Mouse (Mus musculus) mesoderm, embryonic 11.5 days (tissue): ENCODE measurements at regions not wholly inside any gene's neighbourhood (a gene's known extent, or its start where the extent isn't known, plus 50 kb on each side); places are given as distances from the start of the nearest gene placed in this dataset.
A peak's percentile ranks its signal among the peaks of the same experiment; 100 is the strongest.
"Not testable (repeated sequence)": the region's sequence is repeated elsewhere in the genome, so short reads cannot be mapped to it uniquely, and the experiment has no call there.

ENCODE experiments used
- DNase-seq: peaks from one replicate; pipeline ENCODE4 v3.0.0-alpha.2; 2012; ENCODE audit warnings: low read depth, low spot score

DNA sequence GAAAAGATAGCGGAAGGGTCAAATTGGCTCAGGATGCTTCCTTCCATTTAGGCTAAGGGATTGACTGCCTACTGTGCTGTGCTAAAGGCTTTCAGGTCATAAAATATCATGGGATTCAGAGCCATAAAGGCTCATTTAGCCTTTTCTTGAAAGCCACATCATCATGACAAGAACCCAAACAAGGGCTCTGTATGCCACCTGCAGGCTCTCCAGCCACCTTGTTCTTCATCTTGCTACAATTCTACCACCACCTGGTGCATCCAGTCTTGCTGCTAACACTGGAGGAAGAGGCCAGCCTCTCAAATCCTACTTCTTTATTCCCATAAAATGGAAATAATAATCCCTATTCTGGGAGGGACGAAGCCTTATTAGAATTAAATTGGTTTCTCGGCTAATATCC, 155.9 kb upstream of the Gm12728 start:
- no peak for DNase-seq

DNA sequence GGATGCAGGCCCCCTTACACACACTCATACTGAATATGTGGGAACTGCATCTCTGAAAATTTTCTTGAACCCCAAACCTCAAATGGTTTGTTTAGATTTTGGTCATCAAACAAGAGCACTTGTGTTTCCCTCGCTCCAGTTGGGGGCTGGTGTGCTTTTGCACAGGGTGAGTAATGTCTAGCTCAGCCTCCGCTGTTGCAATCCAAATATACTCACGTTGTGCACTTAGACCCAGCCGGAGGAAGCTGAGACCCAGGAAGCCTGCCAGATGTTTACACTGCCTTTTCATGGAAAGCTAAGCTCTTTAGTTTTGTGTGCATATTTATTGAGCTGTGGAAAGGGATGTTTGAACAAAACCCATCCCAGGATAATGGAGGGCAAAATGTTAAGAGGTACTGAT, 148.9 kb upstream of the Gm12728 start:
- DNase-seq = no peak

DNA sequence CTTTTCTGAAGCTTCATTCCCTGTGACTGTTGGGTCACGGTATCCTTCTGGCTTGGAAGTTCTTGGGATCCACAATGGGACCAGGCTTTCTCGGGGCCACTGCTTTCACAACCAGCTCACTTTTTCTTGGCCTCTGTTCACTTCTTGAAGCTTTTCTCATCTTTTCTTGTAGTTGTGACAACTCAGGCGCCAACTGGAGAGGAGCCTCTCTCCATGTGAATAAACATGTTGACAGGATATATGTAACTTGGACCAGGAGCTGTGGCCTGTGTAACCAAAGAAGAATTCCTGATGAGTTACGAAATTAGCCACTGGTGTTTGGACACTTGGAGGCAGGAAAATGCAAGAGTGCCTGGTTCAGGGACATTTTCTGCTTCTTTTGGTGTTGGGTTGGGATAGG, 148.1 kb upstream of the Gm12728 start:
- DNase-seq = no peak

DNA sequence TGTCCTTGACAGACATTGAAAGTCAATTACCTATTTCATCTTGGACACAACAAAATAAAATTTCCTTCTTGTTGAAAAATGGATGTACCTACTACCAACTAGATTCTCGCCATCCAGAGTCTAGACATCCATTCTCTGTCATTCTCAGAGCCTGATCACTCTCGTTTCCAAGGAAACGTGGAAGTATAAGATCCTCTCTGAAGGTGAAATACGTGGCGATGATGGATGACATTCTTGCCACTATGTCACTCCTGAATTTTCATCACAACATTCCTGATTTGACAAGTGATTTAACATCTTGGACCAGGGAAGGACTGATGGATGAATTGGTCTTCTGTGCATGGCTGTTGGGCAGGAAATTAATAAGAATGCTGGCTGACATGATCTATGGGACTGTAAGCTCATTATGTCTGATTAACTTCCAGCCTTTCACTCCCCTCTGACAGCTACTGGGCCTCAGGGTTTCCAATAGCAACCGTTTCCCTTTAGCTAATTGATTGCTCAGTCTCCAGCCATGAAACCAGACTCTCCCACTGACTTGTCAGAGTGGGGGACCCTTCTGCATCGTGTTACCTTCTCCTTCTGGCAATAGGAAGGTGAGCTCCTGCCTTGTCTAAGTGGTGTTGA, 140.7 kb upstream of the Gm12728 start:
- peak; percentile 71 for DNase-seq

DNA sequence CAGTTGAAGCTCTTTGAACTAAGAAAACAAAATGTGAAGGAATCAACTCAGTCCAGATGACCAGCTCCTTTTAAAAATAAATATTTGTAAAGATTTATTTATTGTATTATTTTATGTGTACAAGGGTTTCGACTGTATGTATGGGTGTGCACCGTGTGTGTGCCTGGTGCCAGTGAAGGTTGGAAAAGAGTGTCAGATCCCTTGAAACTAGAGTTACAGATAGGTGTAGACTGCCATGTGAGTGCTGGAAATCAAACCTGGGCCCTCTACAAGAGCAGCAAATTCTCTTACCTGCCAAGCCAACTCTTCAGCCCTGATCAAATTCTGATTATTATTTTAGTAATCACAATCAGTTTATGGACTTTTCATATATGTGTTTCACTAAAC, 140.2 kb upstream of the Gm12728 start:
- DNase-seq = no peak

DNA sequence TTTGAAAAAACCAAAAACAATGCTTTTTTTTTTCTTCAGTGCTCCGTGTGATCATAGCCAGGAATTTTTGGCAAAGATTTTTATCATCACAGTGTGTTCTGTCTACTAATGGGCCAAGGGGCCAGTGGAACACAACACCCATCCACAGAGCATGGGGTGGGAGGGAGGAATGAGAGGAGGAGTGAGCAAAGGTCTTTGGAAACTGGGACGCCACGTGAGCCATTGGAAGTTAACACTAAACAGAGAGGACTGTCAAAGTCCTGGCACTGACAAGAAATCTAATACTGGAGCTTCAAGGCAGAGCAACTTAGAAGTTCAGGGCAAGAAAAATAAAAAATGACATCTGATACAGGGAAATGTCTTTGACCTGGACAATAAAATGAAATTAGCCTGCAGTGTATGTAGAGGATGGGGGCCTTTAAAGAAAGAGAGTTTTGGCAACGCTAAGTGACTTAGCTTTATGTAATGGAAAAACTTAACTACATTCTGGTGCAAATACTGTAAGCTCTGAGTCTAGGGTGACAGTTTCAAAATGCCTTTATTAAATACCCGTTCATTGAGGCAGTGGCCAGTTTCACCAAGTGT, 133.5 kb upstream of the Gm12728 start:
- no peak for DNase-seq

DNA sequence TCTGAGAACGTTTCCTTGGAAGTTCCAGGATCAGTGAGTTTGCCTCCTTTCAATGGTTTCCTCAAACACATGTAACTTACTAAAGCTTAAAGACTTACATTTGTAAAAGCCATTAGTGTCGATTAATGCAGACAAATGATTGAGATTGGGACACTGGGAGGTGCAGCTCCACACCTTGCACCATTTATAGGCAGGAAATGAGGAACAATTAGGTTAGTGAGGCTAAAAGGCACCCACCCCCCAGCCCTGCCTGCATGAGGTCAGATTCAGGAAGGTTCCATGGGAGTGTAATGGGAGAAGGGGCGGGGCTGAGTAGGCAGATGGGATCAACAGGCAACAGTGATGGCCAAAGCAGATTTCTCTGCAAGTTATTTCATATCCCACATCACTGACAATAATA, 131.1 kb upstream of the Gm12728 start:
- DNase-seq = peak; percentile 17

DNA sequence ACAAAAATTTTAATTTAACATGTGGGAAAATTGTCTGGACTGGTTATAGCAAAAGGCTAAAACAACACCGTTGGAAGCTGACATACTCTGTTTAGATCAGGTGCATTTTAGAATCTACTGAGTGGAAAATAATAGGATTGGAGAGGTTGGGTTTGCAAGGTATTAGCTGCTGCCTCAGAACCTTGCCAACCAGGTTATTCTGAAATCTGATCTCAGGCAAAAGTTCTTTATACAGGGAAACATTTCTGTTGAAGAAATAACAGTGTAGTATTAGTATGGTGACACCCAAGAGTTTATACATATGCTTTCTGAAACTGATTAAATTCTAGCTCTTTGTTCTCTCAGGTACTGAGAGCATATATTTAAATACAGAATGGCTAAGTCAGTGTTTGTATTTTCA, 113.0 kb upstream of the Gm12728 start:
- no peak for DNase-seq

DNA sequence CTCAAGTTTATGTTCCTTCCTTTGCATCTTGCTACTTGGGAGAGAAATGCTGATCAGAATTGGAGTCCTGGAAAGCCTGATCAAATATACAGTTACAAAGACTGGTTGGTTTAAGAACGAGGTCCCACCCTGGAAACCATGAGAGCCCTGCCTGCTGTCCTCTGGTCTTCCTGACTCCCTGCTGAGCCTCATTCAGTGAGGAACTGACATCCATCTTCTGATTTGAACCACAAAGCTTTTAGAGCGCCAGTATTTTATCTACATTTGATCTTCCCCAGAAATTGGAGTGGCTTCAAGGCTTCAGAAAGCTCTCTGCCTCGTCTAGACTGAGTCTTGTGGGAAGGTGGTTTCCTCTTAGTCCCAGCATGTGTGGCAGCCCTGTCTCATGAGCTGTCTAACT, 99.0 kb upstream of the Gm12728 start:
- DNase-seq = no peak

DNA sequence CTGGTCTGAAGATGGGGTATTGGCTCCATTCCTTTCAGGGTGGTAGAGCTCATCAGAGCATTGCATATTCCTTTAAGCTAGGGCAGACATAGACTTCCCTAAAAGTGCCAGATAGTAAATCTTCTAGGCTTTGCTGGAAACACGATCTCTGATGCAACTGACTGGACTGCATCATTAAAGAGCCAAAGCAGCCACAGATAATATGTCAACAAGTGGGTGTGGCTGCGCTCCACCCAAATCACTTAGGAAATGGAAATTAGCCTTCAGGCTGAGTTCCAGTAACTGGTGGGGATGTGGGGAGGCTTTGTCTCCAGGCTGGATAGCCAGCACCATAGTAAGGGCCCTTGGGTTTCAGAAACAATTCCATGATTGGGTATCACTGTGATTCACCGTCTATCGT, 97.3 kb upstream of the Gm12728 start:
- no peak for DNase-seq

DNA sequence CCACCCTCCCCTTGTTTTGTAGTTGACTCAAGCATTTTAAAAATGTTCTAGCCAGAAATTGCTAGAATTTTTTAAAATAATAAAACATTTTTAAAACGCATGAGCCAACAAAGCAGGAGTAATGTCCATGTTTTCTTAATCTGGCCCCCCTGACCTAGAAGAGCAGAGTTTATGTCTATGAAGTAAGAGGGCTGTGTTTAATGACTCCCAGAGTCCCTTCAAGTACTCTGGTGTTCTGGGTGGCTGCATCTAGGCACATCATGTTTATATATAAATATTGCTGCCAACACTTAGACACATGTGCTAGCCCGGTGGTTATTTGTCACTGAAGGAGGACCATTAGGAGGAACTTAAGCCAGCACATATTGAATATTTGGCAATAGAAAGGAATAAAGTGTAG, 93.8 kb upstream of the Gm12728 start:
- no peak for DNase-seq

DNA sequence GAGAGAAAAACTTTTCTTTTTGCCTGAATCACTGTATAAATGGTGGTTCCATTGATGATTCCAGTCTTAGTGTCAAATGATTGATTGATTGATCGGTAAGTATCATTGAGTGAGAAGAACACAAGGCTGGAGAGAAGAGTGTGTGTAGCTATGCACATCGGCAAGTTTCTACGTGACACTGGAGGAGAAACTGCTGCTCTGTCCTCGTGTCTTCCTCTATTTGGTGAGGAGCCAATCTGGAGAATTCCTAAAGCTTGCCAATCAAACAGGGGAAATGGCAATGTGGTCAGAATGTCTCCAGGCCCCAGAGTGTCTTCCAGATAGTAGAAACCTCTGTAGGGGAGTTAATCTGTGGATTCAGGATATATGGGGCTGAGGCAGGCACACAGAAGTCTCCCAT, 92.5 kb upstream of the Gm12728 start:
- no peak for DNase-seq

DNA sequence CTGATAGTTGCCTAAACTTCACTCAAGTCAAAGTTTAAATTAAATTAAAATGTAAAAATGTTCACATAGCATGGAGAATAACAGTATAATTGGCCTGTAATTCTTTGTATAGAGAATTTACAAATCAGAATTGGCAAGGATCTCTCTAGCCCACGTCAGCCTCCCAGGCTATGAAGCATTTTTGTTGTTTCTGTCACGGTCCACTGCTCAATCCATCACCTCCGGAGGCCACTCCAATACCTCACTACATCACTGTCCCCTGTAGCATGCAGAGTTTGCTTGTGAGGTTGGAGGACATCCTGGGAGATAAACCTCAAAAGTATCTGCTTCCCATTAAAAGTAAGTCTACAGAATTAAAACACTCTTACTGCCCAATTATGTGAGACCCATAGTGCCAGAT, 87.6 kb upstream of the Gm12728 start:
- DNase-seq = no peak

DNA sequence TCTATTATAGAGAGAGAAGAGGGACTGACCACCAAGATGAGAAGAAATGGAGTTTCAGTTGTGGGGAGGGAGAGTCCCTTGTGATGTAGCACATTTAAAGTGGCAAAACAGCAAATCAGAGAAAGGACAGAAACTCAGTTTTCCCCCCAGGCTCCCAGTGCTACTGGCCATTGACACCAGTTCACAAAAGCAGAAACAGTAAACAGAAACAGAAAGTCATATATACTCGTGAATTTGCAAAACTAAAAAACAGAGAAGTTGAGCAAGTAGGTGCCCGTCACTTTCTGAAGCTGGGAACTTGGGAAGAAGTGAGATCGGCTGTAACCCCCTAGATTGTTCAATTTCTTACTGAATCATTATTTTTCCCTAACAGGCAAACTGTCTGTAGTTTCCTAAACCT, 86.3 kb upstream of the Gm12728 start:
- DNase-seq = no peak

DNA sequence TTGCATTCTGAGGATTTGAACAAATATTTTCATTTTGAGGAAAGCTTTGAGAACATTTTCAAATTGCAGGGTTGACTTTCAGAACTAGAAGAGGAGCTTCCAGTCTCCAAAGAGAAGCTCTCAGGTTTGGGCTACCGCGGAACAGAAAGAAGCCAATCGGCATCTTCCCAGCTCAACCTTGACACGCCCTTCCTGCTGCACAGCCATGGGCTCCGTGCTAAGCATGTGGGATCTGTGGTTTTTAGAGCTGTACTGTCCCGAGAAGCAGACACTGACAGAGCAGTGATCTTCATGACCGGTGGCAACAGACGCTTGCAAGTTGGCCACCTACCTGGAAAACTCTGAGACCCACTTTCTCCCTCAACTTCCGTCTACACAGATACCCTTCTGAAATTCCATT, 85.4 kb upstream of the Gm12728 start:
- DNase-seq = no peak

DNA sequence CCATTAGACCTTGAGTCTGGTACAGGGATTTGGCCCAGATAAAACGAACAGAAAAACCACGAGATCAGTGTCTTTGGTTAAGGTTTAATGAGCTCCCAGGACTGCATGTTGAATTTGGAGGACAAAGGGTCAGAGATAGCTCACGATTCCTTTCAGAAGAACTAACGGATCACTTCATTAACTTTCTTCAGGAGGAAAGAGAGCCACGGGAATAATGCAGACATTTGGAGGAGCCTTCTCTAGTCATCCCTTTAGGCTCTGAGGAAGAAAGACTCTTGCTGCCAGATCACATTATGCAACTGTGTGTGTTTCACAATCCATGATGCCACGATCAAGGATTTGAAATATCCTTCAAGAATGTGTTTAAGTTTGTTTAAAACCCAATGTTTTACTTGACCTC, 83.7 kb upstream of the Gm12728 start:
- no peak for DNase-seq

DNA sequence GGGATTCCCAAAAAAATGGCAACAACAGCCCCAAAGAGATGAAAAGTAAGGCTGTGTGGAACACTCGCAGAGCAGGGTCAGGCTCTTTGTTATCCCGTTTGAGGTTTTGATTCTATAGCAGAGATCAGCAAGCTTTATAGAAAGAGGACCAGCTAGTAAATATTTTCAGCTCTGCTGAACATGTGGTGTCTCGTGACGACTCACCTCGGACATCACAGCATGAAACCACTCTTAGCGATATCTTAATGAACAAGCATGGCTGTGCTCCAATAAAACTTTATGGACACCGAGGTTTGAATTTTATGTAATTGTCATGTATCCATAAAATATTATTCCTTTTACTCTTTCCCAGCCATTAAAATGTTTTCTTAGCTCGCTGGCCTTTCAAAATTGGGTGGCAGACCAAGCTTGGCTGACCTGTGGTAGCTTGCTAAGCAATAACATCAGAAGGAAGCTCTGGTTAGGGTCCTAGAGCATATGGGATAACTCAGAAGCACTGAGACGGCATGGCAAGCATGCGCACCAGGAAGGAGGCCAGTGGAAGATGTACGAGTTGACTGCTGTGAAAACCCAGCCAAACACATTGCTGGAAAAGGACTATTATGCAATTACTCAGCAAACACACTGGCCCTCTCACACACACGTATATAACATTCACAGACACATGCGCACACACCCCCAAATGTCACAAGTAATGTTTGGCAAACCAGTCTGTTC, 81.4 kb upstream of the Gm12728 start:
- no peak for DNase-seq

DNA sequence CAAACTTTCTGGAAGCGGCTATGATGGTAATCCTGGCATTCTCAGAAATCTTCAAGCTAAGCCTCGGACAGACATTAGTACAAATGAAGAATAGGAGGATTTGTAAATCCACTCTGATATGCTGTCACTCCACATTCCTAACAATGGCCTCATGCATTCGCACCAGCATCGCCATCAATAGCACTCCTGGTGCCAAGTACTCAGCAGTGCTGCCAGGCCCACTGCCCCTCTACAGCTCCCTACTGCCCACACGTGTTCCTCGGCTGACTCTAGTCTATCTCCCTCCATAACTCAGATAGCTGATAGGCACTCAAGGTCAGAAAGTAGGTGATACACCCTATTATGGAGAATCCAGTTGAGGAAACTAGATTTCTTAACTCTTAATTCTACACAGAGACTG, 75.7 kb upstream of the Gm12728 start:
- no peak for DNase-seq

DNA sequence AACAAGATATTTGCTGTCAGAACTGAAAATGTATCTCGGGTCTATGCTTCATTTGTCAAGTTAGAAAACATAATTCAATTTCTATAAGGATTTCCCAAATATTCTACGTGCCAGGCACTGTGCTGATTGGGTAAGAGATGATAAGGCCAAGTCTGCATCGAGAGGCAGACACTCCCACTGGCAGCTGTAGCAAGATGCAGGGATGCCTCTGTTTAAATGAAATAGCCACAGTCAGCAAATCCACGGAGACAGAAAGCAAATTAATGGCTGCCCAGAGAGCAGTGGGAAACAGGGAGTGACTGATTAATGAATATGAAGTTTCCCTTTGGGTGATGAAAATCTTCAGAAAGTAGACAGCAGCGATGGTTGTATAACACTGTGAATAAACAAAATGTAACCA, 71.6 kb upstream of the Gm12728 start:
- DNase-seq = no peak

DNA sequence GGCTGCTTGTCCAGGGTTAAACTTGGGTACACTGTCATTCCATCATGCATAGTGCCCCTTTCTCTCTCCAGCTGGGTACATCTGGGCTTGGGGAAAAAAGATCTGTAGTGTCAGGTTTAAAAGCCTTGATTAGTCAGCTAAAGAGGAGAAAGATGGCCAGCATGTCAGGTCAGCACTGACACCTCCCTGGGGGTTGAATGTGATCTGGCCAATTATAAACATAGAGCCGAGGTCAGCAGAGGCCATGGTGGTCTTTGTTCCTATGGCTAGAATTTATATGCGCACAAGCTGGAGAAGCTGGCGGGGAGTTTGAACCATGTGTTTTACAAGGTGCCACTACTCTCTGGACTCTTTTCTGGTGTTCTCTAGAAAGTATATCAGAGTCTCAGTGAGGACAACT, 61.0 kb upstream of the Gm12728 start:
- DNase-seq = no peak

DNA sequence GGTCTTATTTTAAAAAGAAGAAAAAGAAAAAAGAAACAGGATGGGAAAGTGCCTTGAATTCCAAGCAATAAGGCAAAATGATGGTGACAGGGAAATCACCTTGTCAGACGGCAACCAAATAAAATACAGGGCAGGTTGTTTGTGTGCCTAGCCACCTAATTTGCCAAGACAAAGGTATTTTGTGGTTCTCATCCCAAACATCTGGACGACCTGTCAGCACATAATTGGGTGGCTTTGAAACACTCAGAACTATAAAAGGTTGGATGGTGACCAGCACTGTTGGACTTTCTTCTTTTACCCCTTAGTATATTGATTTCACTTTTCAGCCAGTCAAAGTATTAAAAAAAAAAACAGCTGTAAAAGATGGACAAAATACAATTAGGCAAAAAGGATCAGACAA, 58.8 kb upstream of the Gm12728 start:
- no peak for DNase-seq

DNA sequence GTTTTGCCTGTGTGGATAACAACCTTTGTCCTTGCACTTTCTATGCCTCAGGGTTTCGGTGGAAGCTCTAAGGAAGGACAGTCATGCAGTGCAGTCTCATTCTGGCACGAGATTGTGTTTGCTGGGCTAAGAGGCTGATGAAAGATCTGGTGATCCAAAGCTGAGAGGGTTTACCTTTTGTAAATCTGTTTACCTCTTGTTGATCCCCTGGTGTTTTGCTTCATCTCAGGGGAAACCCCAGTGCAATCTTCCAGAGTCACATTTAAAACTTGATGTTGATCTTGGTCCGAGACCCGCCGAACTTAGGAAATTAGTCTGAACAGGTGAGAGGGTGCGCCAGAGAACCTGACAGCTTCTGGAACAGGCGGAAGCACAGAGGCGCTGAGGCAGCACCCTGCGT, 54.6 kb upstream of the Gm12728 start:
- not testable (repeated sequence) for DNase-seq
